Mouse (Mus musculus) erythroblast, embryonic 14.5 days (primary cell): ENCODE measurements around the gene Gm6899.

Source experiments
- GATA1 ChIP-seq: IDR thresholded peaks from 2 replicates; pipeline ENCODE4 v1.6.1; 2012; ENCODE audit warnings: low read length, inconsistent platforms, mixed read lengths
- TAL1 ChIP-seq: IDR thresholded peaks from 3 replicates; pipeline ENCODE4 v1.6.1; 2012; ENCODE audit warnings: low read length, inconsistent platforms, mixed read lengths

- TF ChIP-seq GATA1 (no peak), TAL1 (no peak)
Observed at GRCm38 (mm10) chr11:26600692-26601091, 7.7 kb downstream of the Gm6899 start.
